Mouse (Mus musculus) gastrocnemius, postnatal 36 days (tissue): Measurements from ENCODE around the gene Ywhag. TPM values are rescaled to one million over a fixed set of nuclear protein-coding genes. Genes with fewer than 3 reads are reported as not detected.
A peak's percentile ranks its signal among the peaks of the same experiment; 100 is the strongest.

ENCODE experiments used
- DNase-seq, 2 experiments: peaks; one replicate each; pipeline ENCODE4 v3.0.0; 2022
- intact Hi-C: fragments of 180-260 bp; cut with DNase I; formaldehyde crosslinking; loops from one replicate; pipeline ENCODE4 v1.15.1; 2025
- long read RNA-seq, 2 experiments: library from polyadenylated mRNA; stranded (forward); transcript quantifications; one replicate each; pipeline ENCODE4 v2.0.0; 2021
- total RNA-seq, 2 experiments: library from RNA; stranded (reverse); gene quantifications; 2 replicates each; pipeline ENCODE4 v1.2.3; 2021

Gene Ywhag
- 100 to 1,000 TPM; 297 to 301 TPM for total RNA-seq
- long read RNA-seq, experiment 1, partial matches to known transcripts: 82 of 88 reads
- long read RNA-seq, experiment 1, other reads (novel, unspliced or antisense): 2 of 88 reads
- long read RNA-seq, experiment 2, partial matches to known transcripts: 85 of 86 reads
- long read RNA-seq, experiment 2, other reads (novel, unspliced or antisense): 0 of 86 reads

GRCm38 (mm10) chr5:135934481-135935175, at the start of gene Ywhag:
Ywhag (minus strand) TSS chr5:135934616.
- intact Hi-C loops: loop anchor here (1.0 kb wide), 1 partner anchor 30 kb away; no protein-coding TSS in a partner anchor
- peak; percentile 95 to 98 for DNase-seq

- intact Hi-C loops: loop anchor here (5.0 kb wide), 2 partner anchors 40 to 60 kb away; no protein-coding TSS in a partner anchor
- peak; percentile 53 to 75 for DNase-seq
Observed at GRCm38 (mm10) chr5:135982398-135982797, 48.0 kb upstream of the Ywhag start.

- DNase-seq: no peak
Observed at GRCm38 (mm10) chr5:135979904-135980303, 45.5 kb upstream of the Ywhag start, which contains the start of gene Zp3. Zp3 (plus strand) TSS chr5:135980099.

GRCm38 (mm10) chr5:135979381-135979780, 45.0 kb upstream of the Ywhag start:
- intact Hi-C loops: no loop called here
- no peak for DNase-seq

More at GRCm38 (mm10) chr5:135979904-135980303, 45.5 kb upstream of the Ywhag start, which contains the start of gene Zp3:
- intact Hi-C loops: loop anchor here (2.0 to 5.0 kb wide), 3 partner anchors 42 to 81 kb away; no protein-coding TSS in a partner anchor

GRCm38 (mm10) chr5:135975893-135976668, 41.7 kb upstream of the Ywhag start:
- DNase-seq: no peak
- intact Hi-C loops: no loop called here

GRCm38 (mm10) chr5:135974365-135974764, 39.9 kb upstream of the Ywhag start, which contains the start of gene Ssc4d:
Ssc4d (minus strand) TSS chr5:135974531.
- intact Hi-C loops: no loop called here
- no peak for DNase-seq

- intact Hi-C loops: no loop called here
- DNase-seq: no peak
Observed at GRCm38 (mm10) chr5:135971876-135972275, 37.5 kb upstream of the Ywhag start.

- intact Hi-C loops: no loop called here
- DNase-seq: no peak
Observed at GRCm38 (mm10) chr5:135970247-135970646, 35.8 kb upstream of the Ywhag start.

GRCm38 (mm10) chr5:135968781-135969180, 34.4 kb upstream of the Ywhag start:
- intact Hi-C loops: no loop called here
- peak in 1 of 2 experiments; percentile 25 for DNase-seq

- intact Hi-C loops: no loop called here
- DNase-seq: no peak
Observed at GRCm38 (mm10) chr5:135966866-135967265, 32.5 kb upstream of the Ywhag start.

GRCm38 (mm10) chr5:135965501-135965930, 31.1 kb upstream of the Ywhag start:
- DNase-seq: no peak
- intact Hi-C loops: no loop called here

- intact Hi-C loops: loop anchor here (2.0 kb wide), 1 partner anchor 62 kb away; no protein-coding TSS in a partner anchor
- DNase-seq: no peak
Observed at GRCm38 (mm10) chr5:135963280-135963627, 28.8 kb upstream of the Ywhag start.

- DNase-seq: peak; percentile 94 to 98
- intact Hi-C loops: loop anchor here (2.0 kb wide), 1 partner anchor 62 kb away; no protein-coding TSS in a partner anchor
Observed at GRCm38 (mm10) chr5:135962492-135963279, 28.3 kb upstream of the Ywhag start.

GRCm38 (mm10) chr5:135962125-135962491, 27.7 kb upstream of the Ywhag start:
- intact Hi-C loops: loop anchor here (2.0 kb wide), 1 partner anchor 61 kb away; no protein-coding TSS in a partner anchor
- DNase-seq: no peak

GRCm38 (mm10) chr5:135960909-135961635, 26.7 kb upstream of the Ywhag start:
- intact Hi-C loops: no loop called here
- no peak for DNase-seq

GRCm38 (mm10) chr5:135959911-135960310, 25.5 kb upstream of the Ywhag start:
- intact Hi-C loops: no loop called here
- no peak for DNase-seq

- DNase-seq: no peak
- intact Hi-C loops: no loop called here
Observed at GRCm38 (mm10) chr5:135958367-135958766, 24.0 kb upstream of the Ywhag start.

- peak; percentile 84 to 92 for DNase-seq
- intact Hi-C loops: no loop called here
Observed at GRCm38 (mm10) chr5:135957207-135957974, 23.0 kb upstream of the Ywhag start.
